Mouse (Mus musculus) intestine, postnatal 0 days (tissue): Measurements from ENCODE around the gene Stil. TPM values are rescaled to one million over a fixed set of nuclear protein-coding genes. Genes with fewer than 3 reads are reported as not detected.

Experiments used
- ATAC-seq: fragments of 200-750 bp; cut with Nextera tagmentation; 2 replicates; pipeline ENCODE4 v1.8.0; 2017; ENCODE audit warnings: mild to moderate bottlenecking, moderate TSS enrichment, moderate library complexity
- H3K27ac ChIP-seq: fragments of 300-500 bp; sonication (generic); 2 replicates; pipeline ENCODE4 v1.5.1; 2014; ENCODE audit warnings: mild to moderate bottlenecking, low read depth, low read length, moderate library complexity
- H3K27me3 ChIP-seq: fragments of 300-500 bp; sonication (generic); replicated peaks from 2 replicates; pipeline ENCODE4 v1.6.1; 2014; ENCODE audit warnings: low read length, mixed read lengths; ENCODE audit not compliant: control insufficient read depth, insufficient read depth
- H3K36me3 ChIP-seq: fragments of 300-500 bp; sonication (generic); 2 replicates; pipeline ENCODE4 v1.6.1; 2014; ENCODE audit warnings: mild to moderate bottlenecking, moderate library complexity; ENCODE audit not compliant: control insufficient read depth, insufficient read depth
- H3K4me1 ChIP-seq: fragments of 300-500 bp; sonication (generic); replicated peaks from 2 replicates; pipeline ENCODE4 v1.6.1; 2014; ENCODE audit warnings: antibody characterized with exemption, low read length, mixed read lengths; ENCODE audit not compliant: control insufficient read depth, insufficient read depth
- H3K4me2 ChIP-seq: fragments of 300-500 bp; sonication (generic); replicated peaks from 2 replicates; pipeline ENCODE4 v1.6.1; 2014; ENCODE audit warnings: low read depth, mild to moderate bottlenecking, moderate library complexity
- H3K4me3 ChIP-seq: fragments of 300-500 bp; sonication (generic); 2 replicates; pipeline ENCODE4 v1.5.1; 2014; ENCODE audit warnings: low read depth, low read length
- H3K9ac ChIP-seq: fragments of 300-500 bp; sonication (generic); 2 replicates; pipeline ENCODE4 v1.6.1; 2014; ENCODE audit warnings: mild to moderate bottlenecking, low read depth, low read length
- H3K9me3 ChIP-seq: fragments of 300-500 bp; sonication (generic); 2 replicates; pipeline ENCODE4 v1.6.1; 2016; ENCODE audit warnings: mixed run types; ENCODE audit not compliant: control insufficient read depth
- CTCF ChIP-seq: sonication (generic); IDR thresholded peaks from 2 replicates; pipeline ENCODE4 v1.5.1; 2016; ENCODE audit warnings: low read depth, mild to moderate bottlenecking, control low read depth, antibody characterized with exemption, moderate library complexity
- WGBS: fragments of 180-500 bp; shearing (Covaris S2); extraction: QIAGEN DNeasy Blood & Tissue Kit; methylation state at CpG from one replicate; pipeline ENCODE4 v1.1.7; 2014; 5-methylcytosine and 5-hydroxymethylcytosine counted together
- polyA plus RNA-seq: library from polyadenylated mRNA; unstranded; fragments of >200 nt; fragmentation: Nextera tagmentation; extraction: Ambion mirVana; gene quantifications from 2 replicates; pipeline ENCODE4 v1.2.1, GENCODE M21; 2015

The Stil gene
- polyA plus RNA-seq, 1 experiment from 2014 or later, result 3.3 TPM

GRCm38 (mm10) chr4:114994218-114994617 is 5.7 kb upstream of the Stil start:
- TF ChIP-seq CTCF, result no peak
- Histone ChIP-seq H3K9me3 (no peaks in the 10 kb centered on the region), H3K27me3 (no peaks in the 10 kb centered on the region), H3K4me1 (0 out of 2 replicates have a peak, but pooled peaks cover 1% of the 10 kb centered on the region), H3K36me3 (no peaks in the 10 kb centered on the region), H3K4me2 (no peak overlapping the region), H3K4me3 (no peak overlapping the region), H3K9ac (no peak overlapping the region), H3K27ac (no peak overlapping the region)
- 89% methylated on average over 3 of the region's 3 CpGs for WGBS
- ATAC-seq, result no peak

DNA sequence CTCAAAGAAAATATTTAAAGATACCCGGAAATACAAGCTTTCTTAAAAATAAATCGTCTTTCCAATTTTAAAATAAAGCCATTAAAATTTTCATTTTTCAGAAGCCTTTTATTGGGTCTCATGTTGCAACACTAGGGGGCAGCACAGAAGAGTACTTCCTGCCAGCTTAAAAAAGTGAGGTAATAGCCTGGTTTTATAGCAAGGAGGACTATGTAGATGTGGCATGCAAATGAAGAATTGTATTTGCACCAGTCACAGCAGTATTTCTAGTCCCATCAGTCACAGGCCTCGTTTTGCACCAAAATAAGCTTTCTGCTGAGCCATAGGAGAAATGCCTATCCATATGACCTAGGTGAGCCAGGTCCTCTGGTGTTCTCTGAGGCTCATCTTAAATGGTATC is 2.9 kb upstream of the Stil start:
- 55% methylated on average over 3 of the region's 3 CpGs for WGBS

GRCm38 (mm10) chr4:114999445-114999772 is 550 bp upstream of the Stil start:
- Histone ChIP-seq H3K4me3 (peak overlapping the region; percentile 78), H3K4me1 (0 out of 2 replicates have a peak, but pooled peaks cover 3% of the 10 kb centered on the region), H3K9me3 (no peaks in the 10 kb centered on the region), H3K27ac (peak overlapping the region; percentile 90), H3K4me2 (peak overlapping the region; percentile 76), H3K27me3 (no peaks in the 10 kb centered on the region), H3K36me3 (no peaks in the 10 kb centered on the region), H3K9ac (peak overlapping the region; percentile 70)
- peak; percentile 3; the same call in 1 of the 2 replicates for ATAC-seq
- no peak for TF ChIP-seq CTCF
- 7% methylated on average over 9 of the region's 9 CpGs for WGBS

More for the DNA sequence above, 2.9 kb upstream of the Stil start:
- 0 out of 2 replicates have a peak, but pooled peaks cover 3% of the 10 kb centered on the region for H3K4me1 ChIP-seq
- no peaks in the 10 kb centered on the region for H3K27me3 ChIP-seq
- ATAC-seq, result no peak
- no peak overlapping the region for H3K4me3 ChIP-seq
- TF ChIP-seq CTCF, result peak; percentile 67
- no peak overlapping the region for H3K4me2 ChIP-seq
- H3K36me3 ChIP-seq, result no peaks in the 10 kb centered on the region
- no peak overlapping the region for H3K9ac ChIP-seq
- H3K27ac ChIP-seq, result 0 out of 2 replicates have a peak overlapping the region, but pooled peaks have one; percentile 4
- H3K9me3 ChIP-seq, result no peaks in the 10 kb centered on the region

- TF ChIP-seq CTCF, result no peak
- Histone ChIP-seq H3K9me3 (no peaks in the 10 kb centered on the region), H3K4me1 (0 out of 2 replicates have a peak, but pooled peaks cover 3% of the 10 kb centered on the region), H3K36me3 (0 out of 2 replicates have a peak, but pooled peaks cover 3% of the 10 kb centered on the region), H3K27ac (peak overlapping the region; percentile 90), H3K27me3 (no peaks in the 10 kb centered on the region), H3K4me3 (peak overlapping the region; percentile 78), H3K9ac (peak overlapping the region; percentile 70), H3K4me2 (peak overlapping the region; percentile 76)
- ATAC-seq, result peak; percentile 55
- WGBS, result under 1% methylated on average over 8 of the region's 8 CpGs
Observed at GRCm38 (mm10) chr4:115000429-115000795, 453 bp downstream of the Stil start.

DNA sequence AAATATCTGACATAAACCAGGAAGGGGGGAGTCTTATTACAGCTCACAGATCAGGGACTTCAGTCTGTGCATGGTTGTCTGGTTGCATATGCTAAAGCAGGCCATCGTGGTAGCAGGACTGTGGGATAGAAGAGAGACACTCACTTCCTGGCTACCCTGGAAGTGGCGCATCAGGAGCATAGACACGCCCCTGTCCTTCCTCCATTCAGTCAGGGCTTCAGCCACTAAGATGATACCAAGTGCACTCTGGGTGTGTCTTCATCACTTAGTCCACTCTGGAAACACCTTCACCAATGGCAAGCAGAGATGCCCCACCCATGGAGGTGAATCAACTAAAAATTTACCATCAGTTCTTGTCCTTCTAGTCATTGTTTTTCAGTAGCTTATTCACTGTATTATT is 14.3 kb downstream of the Stil start:
- Histone ChIP-seq H3K36me3 (peaks cover 28% of the 10 kb centered on the region), H3K4me1 (no peaks in the 10 kb centered on the region), H3K27me3 (no peaks in the 10 kb centered on the region), H3K4me2 (no peak overlapping the region), H3K9ac (no peak overlapping the region), H3K27ac (no peak overlapping the region), H3K9me3 (no peaks in the 10 kb centered on the region), H3K4me3 (no peak overlapping the region)
- no peak for ATAC-seq
- 89% methylated on average over 3 of the region's 3 CpGs for WGBS
- TF ChIP-seq CTCF, result no peak

GRCm38 (mm10) chr4:115019997-115020396 is 20.0 kb downstream of the Stil start:
- H3K36me3 ChIP-seq, result peaks cover 31% of the 10 kb centered on the region
- no peak for TF ChIP-seq CTCF
- 93% methylated on average over 3 of the region's 3 CpGs for WGBS

GRCm38 (mm10) chr4:115035043-115035442 is 35.1 kb downstream of the Stil start:
- Histone ChIP-seq H3K9me3 (no peaks in the 10 kb centered on the region), H3K27ac (no peak overlapping the region), H3K36me3 (peaks cover 11% of the 10 kb centered on the region), H3K4me1 (no peaks in the 10 kb centered on the region), H3K4me3 (no peak overlapping the region), H3K4me2 (no peak overlapping the region), H3K9ac (no peak overlapping the region), H3K27me3 (no peaks in the 10 kb centered on the region)
- 46% methylated on average over 6 of the region's 6 CpGs for WGBS
- no peak for ATAC-seq
- no peak for TF ChIP-seq CTCF

More at GRCm38 (mm10) chr4:115019997-115020396, 20.0 kb downstream of the Stil start:
- ATAC-seq, result no peak
- Histone ChIP-seq H3K9ac (no peak overlapping the region), H3K4me2 (no peak overlapping the region), H3K27me3 (no peaks in the 10 kb centered on the region), H3K9me3 (no peaks in the 10 kb centered on the region), H3K4me3 (no peak overlapping the region), H3K4me1 (no peaks in the 10 kb centered on the region), H3K27ac (no peak overlapping the region)
